Mouse (Mus musculus) 3T3-L1 (cell line): ENCODE data around the gene Kmt5a.

Experiments used
- DNase-seq: peaks from one replicate; pipeline ENCODE4 v3.0.0-alpha.2; 2015; ENCODE audit warnings: low read depth, low spot score

Kmt5a gene

GRCm38 (mm10) chr5:124439447-124440093, at the start of gene Kmt5a:
Kmt5a (plus strand) TSS chr5:124439930.
- DNase-seq = peak; percentile 99

- no peak for DNase-seq
Observed at GRCm38 (mm10) chr5:124392412-124392811, 47.3 kb upstream of the Kmt5a start.

DNA sequence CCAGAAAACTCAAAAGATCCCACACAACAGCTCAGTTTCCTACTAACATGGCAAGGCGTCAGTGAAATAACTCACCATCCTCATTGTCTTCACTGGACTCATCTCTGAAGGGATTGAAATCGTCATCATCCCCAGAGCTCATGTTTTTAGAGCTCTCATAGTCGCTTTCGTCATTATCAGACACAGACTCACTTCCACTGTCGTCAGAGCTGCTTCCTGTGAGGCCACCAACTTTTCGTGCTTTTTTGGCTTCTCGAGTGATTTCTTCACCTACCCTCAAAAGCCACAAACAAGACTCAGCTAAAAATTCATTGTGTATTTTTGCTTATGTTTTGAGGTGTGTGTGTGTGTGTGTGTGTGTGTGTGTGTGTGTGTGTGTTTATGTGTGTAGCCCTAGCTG, 46.0 kb upstream of the Kmt5a start:
- no peak for DNase-seq

DNA sequence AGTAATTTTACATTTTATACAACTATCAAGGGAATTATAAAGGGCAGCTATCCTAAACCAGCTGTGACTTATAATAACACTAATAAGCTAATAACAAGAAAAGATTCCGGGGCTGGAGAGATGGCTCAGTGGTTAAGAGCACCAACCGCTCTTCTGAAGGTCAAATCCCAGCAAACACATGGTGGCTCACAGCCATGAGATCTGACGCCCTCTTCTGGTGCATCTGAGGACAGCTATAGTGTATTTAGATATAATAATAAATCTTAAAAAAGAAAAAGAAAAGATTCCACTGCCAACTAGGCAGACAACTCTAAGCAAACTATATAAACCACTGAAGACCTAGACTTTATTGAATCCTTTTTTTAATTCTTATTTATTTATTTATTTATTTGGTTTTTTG, 28.9 kb upstream of the Kmt5a start:
- DNase-seq = no peak

DNA sequence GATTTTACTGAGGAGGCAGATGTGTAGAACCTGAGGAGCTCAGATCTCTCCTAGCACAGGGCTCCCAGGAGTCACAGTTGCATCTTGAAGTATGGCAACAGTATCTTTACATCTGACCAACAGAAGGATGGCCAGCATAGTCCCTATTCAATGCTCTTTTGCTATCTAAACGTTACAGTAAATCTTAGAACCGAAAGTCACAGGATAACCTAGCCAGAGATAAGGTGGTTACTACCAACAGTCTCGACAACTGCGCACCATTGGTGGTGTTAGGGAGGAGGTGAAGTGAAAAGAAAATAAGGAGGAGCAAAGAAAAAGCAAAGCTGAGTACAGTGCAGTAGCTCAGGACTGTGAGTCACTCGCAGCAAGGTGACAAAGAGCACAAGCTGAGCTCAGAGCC, 27.6 kb upstream of the Kmt5a start:
- no peak for DNase-seq

DNA sequence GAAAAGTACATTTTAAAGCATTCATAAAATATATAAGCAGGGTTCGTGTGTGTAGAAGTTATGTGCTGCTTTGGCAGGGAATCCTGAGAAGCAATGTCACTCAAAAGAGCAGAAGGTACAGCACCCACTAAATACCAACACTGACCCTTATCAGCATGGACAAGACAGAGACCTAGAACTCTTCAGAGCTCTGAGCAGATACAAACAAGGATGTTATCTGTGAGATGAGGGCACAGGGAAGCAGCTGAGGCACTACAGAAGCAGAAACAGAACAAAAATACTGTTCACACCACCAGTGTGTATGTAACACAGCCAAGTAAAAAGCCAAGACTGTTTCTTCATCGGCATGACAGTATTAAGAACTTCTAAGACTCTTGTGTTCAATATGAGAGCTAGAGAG, 20.8 kb upstream of the Kmt5a start:
- no peak for DNase-seq

DNA sequence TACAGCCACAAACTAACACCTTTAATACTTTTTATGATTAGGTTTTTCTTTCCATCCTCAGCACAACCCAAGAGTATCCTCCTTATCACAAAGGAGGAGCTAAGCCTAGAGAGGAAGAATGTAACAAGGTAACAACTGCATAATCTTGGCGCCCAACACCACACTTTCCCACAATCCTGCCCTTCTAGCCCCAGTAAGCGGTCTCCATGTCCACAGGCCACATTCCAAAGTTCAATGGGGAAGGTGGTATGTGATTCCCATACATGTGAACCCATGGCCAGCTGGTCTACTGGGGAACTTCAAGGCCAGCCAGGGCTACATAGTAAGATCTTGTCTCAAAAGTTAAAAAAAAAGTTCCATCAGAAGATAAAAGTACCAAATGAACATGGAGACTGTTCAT, 17.9 kb upstream of the Kmt5a start:
- no peak for DNase-seq

DNA sequence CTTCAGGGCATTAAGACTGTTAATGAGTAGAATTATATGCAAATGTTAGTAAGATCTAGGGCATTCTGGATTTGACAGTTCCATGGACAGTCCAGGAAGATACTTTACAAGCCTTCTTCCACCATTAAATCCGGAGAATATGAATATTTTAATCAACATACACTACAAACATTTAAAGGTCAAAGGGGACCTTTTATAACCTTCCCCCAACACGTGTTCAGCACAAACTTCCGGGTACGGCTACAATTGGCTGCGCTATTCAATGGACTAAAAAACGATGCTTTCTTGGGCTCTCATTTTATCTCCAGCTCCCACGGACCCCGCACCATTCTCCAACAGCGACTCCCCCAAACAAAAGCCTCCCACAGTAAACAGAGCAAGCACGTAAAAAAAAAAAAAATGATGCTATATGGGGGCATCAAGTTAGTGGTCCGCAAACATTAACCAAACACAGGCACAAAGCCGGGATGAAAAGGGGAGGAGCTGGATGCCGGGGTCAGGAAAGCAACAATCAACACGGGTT, 15.5 kb upstream of the Kmt5a start:
- no peak for DNase-seq

DNA sequence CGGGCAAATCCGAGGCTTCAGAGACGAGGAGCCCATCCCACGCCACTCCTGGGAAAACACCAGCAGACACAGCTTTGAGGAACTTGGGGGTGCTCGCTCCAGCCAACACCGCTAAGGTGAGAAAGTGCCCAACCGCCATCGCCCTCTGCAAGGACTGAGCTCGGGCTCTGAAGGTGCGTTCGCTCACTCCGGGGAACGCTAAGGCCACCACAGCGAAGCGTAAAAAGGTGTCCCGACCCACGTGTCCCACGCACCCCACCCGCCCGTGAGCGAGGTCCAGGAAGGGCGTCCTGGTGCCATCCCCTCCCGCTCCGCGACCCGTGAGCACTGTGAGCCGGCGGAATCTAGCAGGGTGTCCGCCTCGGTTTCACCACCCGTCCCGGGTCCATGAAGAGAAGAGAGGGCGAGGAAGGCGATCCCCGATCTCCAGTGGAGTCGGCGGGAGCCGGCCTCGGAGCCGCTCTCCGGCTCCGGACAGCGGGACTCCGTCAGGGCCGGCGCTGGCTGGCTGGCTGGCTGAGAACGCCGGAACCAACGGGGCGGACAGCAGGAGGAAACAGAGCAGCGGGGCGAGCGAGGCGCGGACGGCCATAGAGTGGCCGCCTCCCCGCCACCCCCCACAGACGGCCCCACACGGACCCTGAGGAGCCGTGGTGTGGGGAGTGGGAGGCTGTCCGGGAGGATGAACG, 14.9 kb upstream of the Kmt5a start:
- DNase-seq = peak; percentile 46

DNA sequence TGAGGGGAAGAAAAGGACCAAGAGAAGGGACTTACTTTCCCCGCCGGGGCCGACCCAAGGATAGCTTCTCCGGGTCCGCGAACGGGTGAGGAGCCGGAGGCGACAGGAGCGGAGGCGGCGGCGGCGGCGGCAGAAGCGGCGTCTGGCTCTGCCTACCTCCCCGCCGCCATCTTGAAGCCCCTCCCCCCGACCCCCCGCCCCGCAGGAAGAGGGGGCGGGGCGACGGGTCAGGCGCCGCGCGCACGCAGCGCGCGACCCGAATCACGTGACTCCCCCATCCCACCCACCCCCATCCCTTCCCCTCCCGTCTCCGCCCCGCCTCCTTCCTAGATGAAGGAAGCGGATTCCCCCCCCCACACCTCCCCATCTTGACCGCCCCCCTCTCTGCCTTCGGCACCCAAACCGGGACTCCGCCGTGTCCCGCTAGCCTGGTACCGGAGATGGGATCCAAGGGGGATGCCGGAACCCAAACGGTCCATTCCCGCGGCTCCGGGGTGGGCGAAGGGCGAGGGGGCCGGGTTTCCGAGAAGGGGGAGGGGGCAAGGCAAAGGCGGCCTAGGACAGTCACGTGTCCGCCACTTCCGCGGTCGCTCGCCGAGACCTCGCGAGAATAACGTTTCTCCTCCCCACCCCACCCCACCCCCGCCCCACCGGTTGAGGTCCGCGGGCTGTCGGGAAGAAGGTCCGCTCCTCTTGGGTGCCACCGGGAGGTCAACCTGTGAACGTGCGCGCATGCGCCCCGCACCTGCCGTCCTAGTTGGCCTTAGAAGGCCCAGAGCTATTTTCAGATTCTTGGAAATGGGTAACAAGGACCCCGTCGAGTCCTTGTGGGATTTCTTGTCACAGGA, 14.1 kb upstream of the Kmt5a start, which contains the start of gene Sbno1:
Gene Sbno1 (minus strand): TSS at position 590 of the 848 bp plus-strand sequence.
- DNase-seq = peak; percentile 95

- no peak for DNase-seq
Observed at GRCm38 (mm10) chr5:124426475-124427071, 13.2 kb upstream of the Kmt5a start.

DNA sequence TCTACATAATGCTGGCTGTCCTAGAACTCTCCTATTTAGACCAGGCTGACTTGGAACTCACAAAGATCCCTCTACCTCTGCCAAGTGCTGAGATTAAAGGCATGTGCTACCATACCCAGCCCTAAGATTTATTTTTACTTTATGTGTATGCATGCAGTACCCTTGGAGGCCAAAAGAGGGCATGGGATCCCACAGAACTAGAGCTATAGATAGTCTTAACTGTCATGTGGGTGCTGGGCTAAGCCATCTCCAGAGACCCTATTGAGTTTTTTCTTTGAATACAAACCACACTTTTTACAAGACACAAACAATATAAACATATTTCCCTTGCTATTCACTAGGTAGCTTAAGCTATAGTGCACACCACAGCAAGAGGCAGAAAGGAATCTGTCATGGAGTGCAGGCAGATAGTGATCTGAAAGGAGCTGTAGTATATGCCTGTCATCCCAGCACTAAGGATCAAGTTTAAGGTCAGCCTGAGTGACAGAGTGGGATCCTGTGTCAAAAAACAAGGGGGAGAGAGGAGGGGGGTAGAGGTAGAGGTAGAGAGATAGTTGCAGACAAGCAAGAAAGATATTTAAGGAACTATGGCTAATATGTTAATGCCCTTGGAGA, 7.2 kb upstream of the Kmt5a start:
- DNase-seq = peak; percentile 85

GRCm38 (mm10) chr5:124433048-124433447, 6.7 kb upstream of the Kmt5a start:
- DNase-seq = no peak

- DNase-seq = peak; percentile 69
Observed at GRCm38 (mm10) chr5:124438229-124438628, 1.5 kb upstream of the Kmt5a start.

DNA sequence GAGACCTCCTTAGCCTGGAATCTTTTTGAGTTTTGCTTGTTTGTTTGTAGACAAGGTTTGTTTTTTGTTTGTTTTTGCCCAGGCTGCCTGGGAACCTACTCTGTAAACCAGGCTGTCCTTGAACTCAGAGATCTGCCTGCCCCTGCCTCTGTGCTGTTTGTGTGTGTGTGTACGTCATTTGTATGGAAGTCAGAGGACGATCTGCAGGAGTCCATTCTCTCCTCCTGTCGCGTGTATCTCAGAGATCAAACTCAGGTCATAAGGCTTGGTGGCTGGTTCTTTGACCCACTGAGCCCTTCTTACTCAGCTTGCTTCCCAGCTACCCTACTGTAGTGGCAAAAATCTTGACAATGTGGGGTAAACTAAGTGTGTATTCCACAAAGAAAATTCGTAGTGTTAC, 984 bp upstream of the Kmt5a start:
- no peak for DNase-seq

GRCm38 (mm10) chr5:124440094-124440701, 468 bp downstream of the Kmt5a start:
- peak; percentile 85 for DNase-seq

DNA sequence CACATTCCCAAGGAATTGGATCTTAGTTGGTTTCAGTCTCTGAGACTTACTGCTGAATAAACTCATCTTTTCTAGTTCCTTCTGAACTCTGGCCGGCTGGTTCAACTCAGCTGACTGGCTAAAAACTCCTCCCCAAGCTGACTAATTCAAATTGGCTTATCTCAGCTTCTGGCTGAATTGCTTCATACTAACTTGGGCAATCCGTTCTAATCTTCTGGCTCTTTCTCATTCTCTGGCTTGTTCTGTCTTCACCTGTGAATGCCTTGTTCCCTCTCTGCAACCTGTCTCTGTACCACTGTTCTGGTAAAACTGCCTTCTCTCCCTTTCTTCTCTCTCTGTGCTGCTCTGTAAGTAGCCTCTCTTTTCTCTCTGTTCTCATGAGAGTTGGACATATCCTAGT, 2.9 kb downstream of the Kmt5a start:
- peak; percentile 84 for DNase-seq

DNA sequence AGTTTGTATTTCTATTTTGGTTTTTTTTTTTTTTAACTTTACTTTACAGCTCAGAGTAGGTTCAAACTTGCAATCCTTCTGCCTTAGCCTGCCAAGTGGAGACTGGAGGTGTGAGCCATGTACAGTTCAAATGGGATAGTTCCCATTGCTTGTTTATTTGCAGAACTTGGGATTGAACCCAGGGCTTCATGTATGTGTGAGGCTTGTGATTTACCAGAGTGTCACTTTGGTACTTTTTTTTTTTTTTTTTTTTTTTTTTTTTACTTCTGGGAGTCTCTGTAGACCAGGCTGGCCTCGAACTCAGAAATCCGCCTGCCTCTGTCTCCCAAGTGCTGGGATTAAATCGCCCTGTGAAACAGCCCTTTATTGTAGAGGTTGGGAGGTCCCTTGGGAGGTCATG, 4.5 kb downstream of the Kmt5a start:
- DNase-seq = no peak

- peak; percentile 65 for DNase-seq
Observed at GRCm38 (mm10) chr5:124444661-124445561, 5.2 kb downstream of the Kmt5a start.
